Mouse (Mus musculus) megakaryocyte, embryonic 14.5 days (primary cell): ENCODE results near the gene Mcu. TPM values are rescaled to one million over a fixed set of nuclear protein-coding genes. Genes with fewer than 3 reads are reported as not detected.

Source experiments
- H3K27me3 ChIP-seq: replicated peaks from 2 replicates; pipeline ENCODE3; 2012; ENCODE audit warnings: inconsistent platforms
- H3K36me3 ChIP-seq: replicated peaks from 2 replicates; pipeline ENCODE3; 2012; ENCODE audit warnings: low read length, inconsistent platforms, mixed read lengths
- H3K4me1 ChIP-seq: 2 replicates; pipeline ENCODE4 v1.6.1; 2012; ENCODE audit warnings: inconsistent platforms
- H3K4me3 ChIP-seq: replicated peaks from 2 replicates; pipeline ENCODE3; 2012; ENCODE audit warnings: moderate library complexity, mild to moderate bottlenecking, inconsistent platforms
- H3K9me3 ChIP-seq: 2 replicates; pipeline ENCODE4 v1.6.1; 2012; ENCODE audit warnings: inconsistent platforms
- FLI1 ChIP-seq: IDR thresholded peaks from 2 replicates; pipeline ENCODE4 v1.6.1; 2012; ENCODE audit warnings: low read length, inconsistent platforms, mixed read lengths
- GATA1 ChIP-seq: IDR thresholded peaks from 3 replicates; pipeline ENCODE4 v1.6.1; 2012; ENCODE audit warnings: mixed read lengths, low read length, inconsistent platforms, borderline replicate concordance
- polyA plus RNA-seq: library from polyadenylated mRNA; stranded (reverse); fragments of >175 nt; gene quantifications from 2 replicates; pipeline ENCODE4 v1.2.3, GENCODE M21; 2012; ENCODE audit warnings: low replicate concordance; ENCODE audit not compliant: insufficient read depth

Gene Mcu
- polyA plus RNA-seq, 1 experiment: 38.7 TPM

- H3K4me1 ChIP-seq: peaks cover 95% of the 10 kb centered on the region
- peak overlapping the region; percentile 82 for H3K4me3 ChIP-seq
- no peaks in the 10 kb centered on the region for H3K27me3 ChIP-seq
- H3K36me3 ChIP-seq: peaks cover 71% of the 10 kb centered on the region
- TF ChIP-seq GATA1: no peak
- TF ChIP-seq FLI1: no peak
- peaks cover 3% of the 10 kb centered on the region; the same call in 1 of the 2 replicates for H3K9me3 ChIP-seq
Measured at GRCm38 (mm10) chr10:59510713-59511426, 105.6 kb downstream of the Mcu start.

- TF ChIP-seq GATA1: no peak
- TF ChIP-seq FLI1: no peak
- Histone ChIP-seq H3K36me3 (peaks cover 62% of the 10 kb centered on the region), H3K27me3 (no peaks in the 10 kb centered on the region), H3K4me1 (peaks cover 86% of the 10 kb centered on the region), H3K9me3 (peaks cover 3% of the 10 kb centered on the region; the same call in 1 of the 2 replicates), H3K4me3 (no peak overlapping the region)
Measured at GRCm38 (mm10) chr10:59509197-59509596, 107.3 kb downstream of the Mcu start.

GRCm38 (mm10) chr10:59506711-59507110, 109.8 kb downstream of the Mcu start:
- Histone ChIP-seq H3K36me3 (peaks cover 66% of the 10 kb centered on the region), H3K4me1 (peaks cover 82% of the 10 kb centered on the region), H3K9me3 (peaks cover 3% of the 10 kb centered on the region; the same call in 1 of the 2 replicates), H3K27me3 (no peaks in the 10 kb centered on the region), H3K4me3 (no peak overlapping the region)
- TF ChIP-seq GATA1 (no peak), FLI1 (no peak)

GRCm38 (mm10) chr10:59504291-59504690, 112.2 kb downstream of the Mcu start:
- Histone ChIP-seq H3K27me3 (no peaks in the 10 kb centered on the region), H3K4me1 (peaks cover 82% of the 10 kb centered on the region), H3K4me3 (no peak overlapping the region), H3K36me3 (peaks cover 64% of the 10 kb centered on the region), H3K9me3 (no peaks in the 10 kb centered on the region)
- TF ChIP-seq GATA1 (no peak), FLI1 (no peak)

- TF ChIP-seq FLI1 (no peak), GATA1 (no peak)
- H3K4me1 ChIP-seq: peaks cover 82% of the 10 kb centered on the region
- no peak overlapping the region for H3K4me3 ChIP-seq
Measured at GRCm38 (mm10) chr10:59503433-59504210, 112.9 kb downstream of the Mcu start.

GRCm38 (mm10) chr10:59502381-59502780, 114.1 kb downstream of the Mcu start:
- Histone ChIP-seq H3K4me3 (no peak overlapping the region), H3K9me3 (no peaks in the 10 kb centered on the region), H3K27me3 (no peaks in the 10 kb centered on the region), H3K36me3 (peaks cover 50% of the 10 kb centered on the region), H3K4me1 (peaks cover 78% of the 10 kb centered on the region)
- no peak for TF ChIP-seq GATA1
- TF ChIP-seq FLI1: no peak

More at GRCm38 (mm10) chr10:59503433-59504210, 112.9 kb downstream of the Mcu start:
- Histone ChIP-seq H3K36me3 (peaks cover 58% of the 10 kb centered on the region), H3K9me3 (no peaks in the 10 kb centered on the region), H3K27me3 (no peaks in the 10 kb centered on the region)

- Histone ChIP-seq H3K27me3 (no peaks in the 10 kb centered on the region), H3K4me3 (no peak overlapping the region), H3K4me1 (peaks cover 78% of the 10 kb centered on the region), H3K9me3 (no peaks in the 10 kb centered on the region), H3K36me3 (peaks cover 48% of the 10 kb centered on the region)
- TF ChIP-seq GATA1: no peak
- TF ChIP-seq FLI1: no peak
Measured at GRCm38 (mm10) chr10:59501761-59502160, 114.7 kb downstream of the Mcu start.

- no peak for TF ChIP-seq FLI1
- TF ChIP-seq GATA1: no peak
- H3K4me3 ChIP-seq: no peak overlapping the region
- H3K36me3 ChIP-seq: peaks cover 37% of the 10 kb centered on the region
- no peaks in the 10 kb centered on the region for H3K27me3 ChIP-seq
- H3K9me3 ChIP-seq: no peaks in the 10 kb centered on the region
- H3K4me1 ChIP-seq: peaks cover 84% of the 10 kb centered on the region
Measured at GRCm38 (mm10) chr10:59500225-59500624, 116.3 kb downstream of the Mcu start.

GRCm38 (mm10) chr10:59497019-59497418, 119.5 kb downstream of the Mcu start:
- Histone ChIP-seq H3K9me3 (peaks cover 7% of the 10 kb centered on the region), H3K27me3 (no peaks in the 10 kb centered on the region), H3K4me1 (peaks cover 83% of the 10 kb centered on the region), H3K36me3 (peaks cover 43% of the 10 kb centered on the region), H3K4me3 (no peak overlapping the region)
- TF ChIP-seq FLI1 (no peak), GATA1 (no peak)

- TF ChIP-seq GATA1 (no peak), FLI1 (no peak)
- Histone ChIP-seq H3K4me1 (peaks cover 62% of the 10 kb centered on the region), H3K27me3 (no peaks in the 10 kb centered on the region), H3K36me3 (peaks cover 48% of the 10 kb centered on the region), H3K9me3 (peaks cover 15% of the 10 kb centered on the region), H3K4me3 (no peak overlapping the region)
Measured at GRCm38 (mm10) chr10:59494917-59495316, 121.6 kb downstream of the Mcu start.
